Mouse (Mus musculus) liver, embryonic 16.5 days (tissue): ENCODE measurements at regions not wholly inside any gene's neighbourhood (a gene's known extent, or its start where the extent isn't known, plus 50 kb on each side); places are given as distances from the start of the nearest gene placed in this dataset.
A peak's percentile ranks its signal among the peaks of the same experiment; 100 is the strongest.

ENCODE experiments used
- ATAC-seq: fragments of 200-750 bp; cut with Nextera tagmentation; 2 replicates; pipeline ENCODE4 v1.8.0; 2017; ENCODE audit warnings: low read depth, mild to moderate bottlenecking, moderate number of reproducible peaks, moderate library complexity
- H3K27ac ChIP-seq: fragments of 300-500 bp; sonication (generic); 2 replicates; pipeline ENCODE4 v1.5.1; 2014; ENCODE audit warnings: mild to moderate bottlenecking, low read length
- H3K27me3 ChIP-seq: fragments of 300-500 bp; sonication (generic); 2 replicates; pipeline ENCODE4 v1.6.1; 2014; ENCODE audit warnings: low read depth, low read length, mixed read lengths; ENCODE audit not compliant: control insufficient read depth, insufficient read depth
- H3K36me3 ChIP-seq: fragments of 300-500 bp; sonication (generic); 2 replicates; pipeline ENCODE4 v1.6.1; 2014; ENCODE audit warnings: mild to moderate bottlenecking; ENCODE audit not compliant: control insufficient read depth, insufficient read depth
- H3K4me1 ChIP-seq: fragments of 300-500 bp; sonication (generic); 2 replicates; pipeline ENCODE4 v1.6.1; 2014; ENCODE audit warnings: low read depth, low read length, mixed read lengths; ENCODE audit not compliant: control insufficient read depth
- H3K4me2 ChIP-seq: fragments of 300-500 bp; sonication (generic); 2 replicates; pipeline ENCODE4 v1.6.1; 2014; ENCODE audit warnings: low read depth, low read length, mixed read lengths
- H3K4me3 ChIP-seq: fragments of 300-500 bp; sonication (generic); 2 replicates; pipeline ENCODE4 v1.5.1; 2014; ENCODE audit warnings: low read depth, mild to moderate bottlenecking, low read length
- H3K9ac ChIP-seq: fragments of 300-500 bp; sonication (generic); 2 replicates; pipeline ENCODE4 v1.6.1; 2014; ENCODE audit warnings: low read depth, low read length
- H3K9me3 ChIP-seq: fragments of 300-500 bp; sonication (generic); replicated peaks from 2 replicates; pipeline ENCODE4 v1.6.1; 2016; ENCODE audit warnings: low read length; ENCODE audit not compliant: control insufficient read depth
- WGBS: fragments of 180-500 bp; shearing (Covaris S2); extraction: QIAGEN DNeasy Blood & Tissue Kit; methylation state at CpG from one replicate; pipeline ENCODE4 v1.1.7; 2014; ENCODE audit not compliant: insufficient replicate concordance; 5-methylcytosine and 5-hydroxymethylcytosine counted together

GRCm38 (mm10) chr11:45545896-45546626 lies 305.8 kb upstream of the Clint1 start:
- Histone ChIP-seq H3K4me1 (no peaks in the 10 kb centered on the region), H3K36me3 (no peaks in the 10 kb centered on the region), H3K27me3 (no peaks in the 10 kb centered on the region), H3K4me2 (no peak overlapping the region), H3K9me3 (no peaks in the 10 kb centered on the region), H3K4me3 (no peak overlapping the region), H3K9ac (no peak overlapping the region), H3K27ac (no peak overlapping the region)
- 42% methylated on average over 11 of the region's 11 CpGs for WGBS
- ATAC-seq = 0 out of 2 replicates have a peak, but pooled peaks have one; percentile 21

- Histone ChIP-seq H3K4me3 (no peak overlapping the region), H3K36me3 (no peaks in the 10 kb centered on the region), H3K4me1 (no peaks in the 10 kb centered on the region), H3K27ac (no peak overlapping the region), H3K9me3 (no peaks in the 10 kb centered on the region), H3K4me2 (no peak overlapping the region), H3K9ac (no peak overlapping the region), H3K27me3 (no peaks in the 10 kb centered on the region)
- no peak for ATAC-seq
- 38% methylated on average over 2 of the region's 2 CpGs for WGBS
Measured at GRCm38 (mm10) chr11:45546861-45547260, 305.0 kb upstream of the Clint1 start.

- 44% methylated on average over 7 of the region's 7 CpGs for WGBS
- H3K9me3 ChIP-seq = no peaks in the 10 kb centered on the region
- no peak for ATAC-seq
Measured at GRCm38 (mm10) chr11:45550376-45550775, 301.5 kb upstream of the Clint1 start.

GRCm38 (mm10) chr11:45577469-45578154 lies 274.2 kb upstream of the Clint1 start:
- 43% methylated on average over 5 of the region's 5 CpGs for WGBS
- no peaks in the 10 kb centered on the region for H3K27me3 ChIP-seq

More at GRCm38 (mm10) chr11:45550376-45550775, 301.5 kb upstream of the Clint1 start:
- H3K9ac ChIP-seq = no peak overlapping the region
- H3K36me3 ChIP-seq = no peaks in the 10 kb centered on the region
- H3K27ac ChIP-seq = no peak overlapping the region
- H3K4me1 ChIP-seq = no peaks in the 10 kb centered on the region
- no peaks in the 10 kb centered on the region for H3K27me3 ChIP-seq
- no peak overlapping the region for H3K4me3 ChIP-seq
- no peak overlapping the region for H3K4me2 ChIP-seq

GRCm38 (mm10) chr11:45592335-45592734 lies 259.5 kb upstream of the Clint1 start:
- ATAC-seq = no peak
- no peak overlapping the region for H3K4me3 ChIP-seq
- no peak overlapping the region for H3K4me2 ChIP-seq
- H3K27ac ChIP-seq = no peak overlapping the region
- no peaks in the 10 kb centered on the region for H3K4me1 ChIP-seq
- no peaks in the 10 kb centered on the region for H3K9me3 ChIP-seq
- no peak overlapping the region for H3K9ac ChIP-seq
- no peaks in the 10 kb centered on the region for H3K27me3 ChIP-seq
- H3K36me3 ChIP-seq = no peaks in the 10 kb centered on the region
- 58% methylated on average over 3 of the region's 3 CpGs for WGBS

More at GRCm38 (mm10) chr11:45577469-45578154, 274.2 kb upstream of the Clint1 start:
- no peaks in the 10 kb centered on the region for H3K9me3 ChIP-seq
- H3K27ac ChIP-seq = no peak overlapping the region
- H3K9ac ChIP-seq = no peak overlapping the region
- no peak overlapping the region for H3K4me2 ChIP-seq
- H3K36me3 ChIP-seq = no peaks in the 10 kb centered on the region
- no peaks in the 10 kb centered on the region for H3K4me1 ChIP-seq
- H3K4me3 ChIP-seq = no peak overlapping the region
- ATAC-seq = no peak

GRCm38 (mm10) chr11:45592890-45593642 lies 258.8 kb upstream of the Clint1 start:
- Histone ChIP-seq H3K4me1 (no peaks in the 10 kb centered on the region), H3K27ac (no peak overlapping the region), H3K4me2 (no peak overlapping the region), H3K4me3 (no peak overlapping the region), H3K27me3 (no peaks in the 10 kb centered on the region), H3K9ac (no peak overlapping the region), H3K36me3 (no peaks in the 10 kb centered on the region), H3K9me3 (no peaks in the 10 kb centered on the region)
- WGBS = 46% methylated on average over 11 of the region's 11 CpGs
- no peak for ATAC-seq

GRCm38 (mm10) chr11:45595372-45595771 lies 256.5 kb upstream of the Clint1 start:
- Histone ChIP-seq H3K4me3 (no peak overlapping the region), H3K9me3 (no peaks in the 10 kb centered on the region), H3K9ac (no peak overlapping the region), H3K4me1 (no peaks in the 10 kb centered on the region), H3K27ac (no peak overlapping the region), H3K36me3 (no peaks in the 10 kb centered on the region), H3K27me3 (no peaks in the 10 kb centered on the region), H3K4me2 (no peak overlapping the region)
- ATAC-seq = no peak
- WGBS = 55% methylated on average over 6 of the region's 6 CpGs

- WGBS = 74% methylated on average over 2 of the region's 2 CpGs
Measured at GRCm38 (mm10) chr11:45621824-45622223, 230.0 kb upstream of the Clint1 start.

GRCm38 (mm10) chr11:45622701-45623100 lies 229.2 kb upstream of the Clint1 start:
- ATAC-seq = no peak
- Histone ChIP-seq H3K27me3 (no peaks in the 10 kb centered on the region), H3K4me1 (no peaks in the 10 kb centered on the region), H3K27ac (no peak overlapping the region), H3K9me3 (no peaks in the 10 kb centered on the region), H3K36me3 (no peaks in the 10 kb centered on the region), H3K4me3 (no peak overlapping the region), H3K4me2 (no peak overlapping the region), H3K9ac (no peak overlapping the region)
- 69% methylated on average over 5 of the region's 5 CpGs for WGBS

More at GRCm38 (mm10) chr11:45621824-45622223, 230.0 kb upstream of the Clint1 start:
- H3K4me3 ChIP-seq = no peak overlapping the region
- H3K36me3 ChIP-seq = no peaks in the 10 kb centered on the region
- ATAC-seq = no peak
- no peaks in the 10 kb centered on the region for H3K4me1 ChIP-seq
- H3K4me2 ChIP-seq = no peak overlapping the region
- no peaks in the 10 kb centered on the region for H3K27me3 ChIP-seq
- no peak overlapping the region for H3K27ac ChIP-seq
- H3K9me3 ChIP-seq = no peaks in the 10 kb centered on the region
- no peak overlapping the region for H3K9ac ChIP-seq
